Mouse (Mus musculus): ENCODE measurements at regions not wholly inside any gene's neighbourhood (a gene's known extent, or its start where the extent isn't known, plus 50 kb on each side); places are given as distances from the start of the nearest gene placed in this dataset.

- DNase-seq (ENCODE audit: low spot score in 2 of 2): no peak
Measured at GRCm38 (mm10) chr8:8054224-8054916, 606.7 kb downstream of the Efnb2 start.

DNA sequence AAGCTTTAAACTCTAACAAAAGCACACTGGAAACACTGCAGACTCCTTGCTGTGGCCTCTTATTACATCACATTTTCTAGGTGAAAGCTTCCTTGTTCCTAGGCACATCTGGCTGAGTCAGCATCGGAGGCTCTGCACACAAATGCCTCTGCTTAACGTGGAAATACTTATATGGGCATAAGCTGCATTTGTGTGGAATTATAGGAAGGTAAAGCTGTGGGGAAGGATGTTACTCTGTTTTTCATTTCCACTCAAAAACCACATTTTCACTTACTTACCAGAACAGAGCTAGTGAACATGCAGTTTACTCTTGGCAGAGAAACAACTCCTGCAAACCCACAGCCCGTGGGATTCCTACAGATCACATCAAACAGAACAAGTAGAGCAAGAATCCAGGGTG lies 609.9 kb downstream of the Efnb2 start:
- DNase-seq (ENCODE audit: low spot score in 2 of 2): no peak

DNA sequence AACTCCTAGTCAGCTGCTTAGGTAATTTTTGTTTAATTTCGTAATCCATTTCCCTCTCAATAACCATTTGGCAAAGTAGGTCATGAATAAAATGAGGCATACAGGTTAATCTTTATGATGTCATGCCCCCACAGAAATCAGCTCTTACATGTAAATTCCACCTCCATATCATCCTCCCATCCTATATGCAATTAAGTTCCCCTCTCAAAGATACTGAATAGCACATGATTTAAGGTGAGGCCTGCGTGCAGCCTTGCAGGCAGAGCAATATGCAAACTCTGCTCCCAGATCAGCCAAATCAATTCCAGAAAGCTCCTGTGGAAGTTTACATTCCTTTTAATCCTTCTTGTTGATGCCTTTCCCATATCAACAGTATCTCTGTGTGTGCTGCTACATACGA lies 610.3 kb downstream of the Efnb2 start:
- no peak for DNase-seq (ENCODE audit: low spot score in 2 of 2)

- DNase-seq (ENCODE audit: low spot score in 2 of 2): no peak
Measured at GRCm38 (mm10) chr8:8044926-8045325, 616.1 kb downstream of the Efnb2 start.

- DNase-seq (ENCODE audit: low spot score in 2 of 2): no peak
Measured at GRCm38 (mm10) chr8:8044296-8044695, 616.7 kb downstream of the Efnb2 start.

- no peak for DNase-seq (ENCODE audit: low spot score in 2 of 2)
Measured at GRCm38 (mm10) chr8:8037929-8038328, 623.1 kb downstream of the Efnb2 start.

DNA sequence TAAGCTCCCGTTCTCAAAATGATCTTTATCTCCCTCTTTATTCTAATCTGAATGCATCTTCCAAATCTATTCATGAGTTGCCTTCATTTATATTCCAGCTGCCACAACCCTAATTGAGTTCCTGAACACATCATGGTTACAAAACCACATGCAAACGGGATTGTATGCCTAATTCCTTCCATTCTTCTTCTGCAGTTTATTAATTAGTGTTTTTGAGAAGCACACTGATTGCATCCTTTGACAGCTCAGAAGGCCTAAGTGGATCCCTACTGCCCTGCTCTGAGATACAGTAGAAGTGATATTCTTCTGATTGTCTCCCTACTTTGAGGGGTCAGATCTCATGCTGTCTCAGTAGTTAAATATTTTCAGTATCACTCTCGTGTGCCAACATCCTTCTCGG lies 649.9 kb downstream of the Efnb2 start:
- no peak for DNase-seq (ENCODE audit: low spot score in 2 of 2)

- DNase-seq (ENCODE audit: low spot score in 2 of 2): no peak
Measured at GRCm38 (mm10) chr8:7994905-7995304, 666.1 kb downstream of the Efnb2 start.

- no peak for DNase-seq (ENCODE audit: low spot score in 2 of 2)
Measured at GRCm38 (mm10) chr8:7988820-7989219, 672.2 kb downstream of the Efnb2 start.

GRCm38 (mm10) chr8:7977020-7977419 lies 684.0 kb downstream of the Efnb2 start:
- no peak for DNase-seq (ENCODE audit: low spot score in 2 of 2)

DNA sequence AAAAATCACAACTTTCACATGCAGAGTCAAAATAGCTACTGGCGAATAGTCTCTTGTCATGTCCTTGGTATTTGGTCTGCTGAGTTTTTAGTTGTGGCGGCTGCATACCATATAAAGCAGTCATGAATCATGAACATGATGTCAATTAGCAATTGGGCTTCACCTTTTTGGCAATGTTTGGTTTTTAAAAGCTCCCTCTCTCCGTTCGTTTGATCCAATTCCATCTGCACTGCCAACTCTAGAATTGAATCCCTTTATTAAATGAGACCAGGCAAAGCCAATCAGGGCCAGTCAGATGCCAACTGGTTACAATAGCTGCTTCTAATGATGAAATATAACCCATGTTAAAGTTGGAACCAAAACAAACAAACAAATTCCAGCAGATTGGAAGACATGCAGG lies 687.3 kb downstream of the Efnb2 start:
- no peak for DNase-seq (ENCODE audit: low spot score in 2 of 2)

GRCm38 (mm10) chr8:7964276-7964675 lies 696.8 kb downstream of the Efnb2 start:
- no peak for DNase-seq (ENCODE audit: low spot score in 2 of 2)

DNA sequence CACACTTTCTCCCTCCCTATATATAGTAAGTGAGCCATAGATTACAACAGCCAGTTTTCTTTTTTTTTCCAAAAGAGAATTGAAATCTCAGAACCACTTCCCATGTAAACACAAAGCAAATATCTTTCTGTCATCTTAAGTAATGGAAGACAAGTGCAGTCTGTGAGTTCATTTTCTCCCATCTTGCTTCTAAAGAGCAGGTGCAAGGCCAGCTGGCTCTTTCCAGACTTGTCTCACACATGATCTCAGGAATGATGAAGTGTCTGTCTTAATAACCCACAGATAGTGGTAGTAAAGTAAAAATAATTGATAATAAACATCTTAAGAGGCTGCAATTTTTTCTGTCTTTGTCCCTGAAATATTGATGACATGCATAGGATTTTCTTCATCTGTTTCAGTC lies 704.3 kb downstream of the Efnb2 start:
- DNase-seq (ENCODE audit: low spot score in 2 of 2): no peak

DNA sequence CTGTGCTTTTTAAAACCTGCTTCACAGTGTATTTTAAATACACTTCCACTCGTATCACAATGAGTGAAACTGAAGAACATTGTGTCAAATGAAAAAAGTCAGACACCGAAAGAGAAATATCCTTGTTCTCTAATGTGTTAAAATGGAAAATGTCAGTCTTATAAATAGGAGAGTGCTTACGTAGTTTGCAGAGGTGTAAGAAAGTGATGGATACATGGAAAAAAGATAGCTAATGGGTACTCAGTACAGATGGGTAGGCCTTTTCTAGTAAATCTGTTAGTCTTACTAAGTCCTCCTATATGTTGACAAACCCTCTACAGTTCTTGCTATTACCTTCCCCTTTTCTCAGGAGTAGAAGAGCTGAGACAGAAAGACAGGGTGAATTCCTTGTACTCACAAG lies 706.2 kb downstream of the Efnb2 start:
- DNase-seq (ENCODE audit: low spot score in 2 of 2): no peak

DNA sequence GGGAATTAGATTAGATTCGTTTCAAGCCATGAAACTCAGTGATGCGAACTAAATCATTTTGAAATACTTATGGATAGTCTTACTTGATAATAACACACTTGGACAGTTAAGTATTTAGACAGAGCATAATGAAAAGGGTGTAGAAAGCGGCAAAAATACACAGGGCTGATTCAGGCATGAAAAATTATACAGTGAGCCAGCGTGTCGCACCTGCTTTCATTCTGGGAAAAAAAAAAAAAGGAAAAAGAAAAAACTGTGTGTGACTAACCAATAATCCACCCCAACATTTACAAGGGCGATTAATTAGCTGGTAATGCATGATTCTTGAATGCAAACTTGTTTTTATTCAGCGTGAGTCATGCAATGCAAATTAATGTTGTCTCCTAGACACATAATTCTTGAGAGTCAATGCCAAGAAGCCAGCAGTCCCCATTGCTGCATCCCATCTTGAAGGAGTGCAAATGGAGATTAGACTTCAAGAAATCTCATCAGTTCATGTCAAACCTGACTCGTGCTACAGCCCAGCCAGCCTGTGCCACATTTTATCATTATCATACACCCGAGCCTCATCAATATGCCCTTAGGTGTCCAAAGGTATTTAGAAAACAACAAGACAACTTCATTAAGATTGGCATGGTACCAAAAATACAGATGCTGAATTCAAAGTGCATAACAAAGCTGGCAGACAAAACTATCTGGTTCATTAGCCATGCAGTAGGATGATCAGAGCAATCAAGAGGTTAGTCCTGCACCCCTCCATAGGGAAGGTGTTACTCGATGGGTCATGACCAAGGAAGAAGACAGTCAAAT lies 714.9 kb downstream of the Efnb2 start:
- no peak for DNase-seq (ENCODE audit: low spot score in 2 of 2)

- DNase-seq (ENCODE audit: low spot score in 2 of 2): no peak
Measured at GRCm38 (mm10) chr8:7936596-7936995, 724.4 kb downstream of the Efnb2 start.

DNA sequence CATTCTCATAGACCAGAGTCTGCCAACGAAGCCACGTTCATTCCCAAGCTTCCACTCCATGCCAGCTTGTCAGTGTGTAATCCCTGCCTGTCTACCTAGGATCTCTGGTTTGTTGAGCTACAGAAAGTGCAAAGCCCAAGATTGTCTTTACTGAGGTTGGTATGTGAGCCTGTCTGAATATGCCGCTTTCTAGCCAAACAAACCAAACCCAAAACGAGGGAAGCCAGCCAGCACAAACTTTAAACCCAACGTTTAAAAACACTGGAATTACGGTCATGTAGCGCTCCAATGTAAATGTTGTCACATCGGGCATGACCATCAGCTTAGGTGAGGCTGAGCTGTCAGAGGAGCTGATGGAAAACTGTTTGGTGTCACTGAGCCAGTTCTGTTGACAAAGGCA lies 741.6 kb downstream of the Efnb2 start:
- DNase-seq (ENCODE audit: low spot score in 2 of 2): no peak

DNA sequence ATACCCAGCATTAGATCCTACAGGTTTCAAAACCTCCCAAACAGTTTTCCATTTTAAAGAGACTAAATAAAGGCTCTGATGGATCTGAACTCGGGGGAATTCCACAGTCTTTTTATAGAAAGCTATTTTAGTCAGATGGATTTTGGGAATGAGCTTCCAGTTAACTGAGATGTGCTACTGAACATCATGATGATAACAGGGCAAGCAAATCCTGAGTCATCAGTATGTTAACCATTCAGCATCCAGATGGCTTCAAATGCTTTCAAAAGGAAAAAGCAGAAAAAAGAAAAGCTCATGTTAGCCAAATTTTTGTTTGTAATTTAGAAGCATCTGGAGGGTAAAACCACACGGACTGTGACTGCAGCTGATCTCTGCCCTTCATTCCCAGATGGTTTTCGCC lies 766.7 kb downstream of the Efnb2 start:
- no peak for DNase-seq (ENCODE audit: low spot score in 2 of 2)

GRCm38 (mm10) chr8:7853169-7853568 lies 807.9 kb downstream of the Efnb2 start:
- DNase-seq (ENCODE audit: low spot score in 2 of 2): no peak

DNA sequence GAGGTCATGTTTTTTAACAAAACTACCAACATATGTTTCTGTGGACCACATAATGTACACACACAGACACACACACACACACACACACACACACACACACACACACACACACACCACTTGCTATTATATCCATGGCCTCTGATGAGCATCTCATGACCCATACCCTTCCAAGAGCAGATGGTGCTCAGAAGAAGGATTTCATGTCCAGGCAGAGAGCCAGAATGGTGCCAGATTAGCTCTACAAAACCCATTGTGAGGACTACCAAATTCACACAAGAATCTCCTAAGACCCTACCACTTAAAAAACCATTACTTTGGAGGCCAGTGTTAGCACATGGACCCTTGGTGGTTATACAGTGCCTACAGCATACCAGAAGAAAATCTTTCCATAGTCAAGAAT lies 810.5 kb downstream of the Efnb2 start:
- no peak for DNase-seq (ENCODE audit: low spot score in 2 of 2)

GRCm38 (mm10) chr8:7831948-7832347 lies 829.1 kb downstream of the Efnb2 start:
- DNase-seq (ENCODE audit: low spot score in 2 of 2): no peak

DNA sequence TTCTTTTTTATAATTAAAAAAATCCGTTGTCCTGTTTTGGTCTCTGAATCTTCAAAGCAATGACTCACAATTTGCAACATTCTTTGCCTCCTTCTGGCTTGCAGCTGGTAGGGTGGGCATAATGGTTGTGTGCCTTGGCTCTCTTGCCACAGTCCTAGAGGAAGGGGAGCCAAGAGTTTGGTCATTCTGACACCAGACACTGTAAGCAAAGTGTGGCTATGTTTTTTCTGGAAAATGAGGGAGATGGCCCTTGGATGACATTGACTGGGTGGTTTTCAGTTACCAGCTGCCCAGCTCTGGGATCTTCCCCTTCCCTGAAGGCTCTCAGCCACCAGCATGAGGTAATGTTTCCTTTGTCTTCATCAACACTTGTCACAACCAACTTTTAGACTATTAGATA lies 833.2 kb downstream of the Efnb2 start:
- no peak for DNase-seq (ENCODE audit: low spot score in 2 of 2)

GRCm38 (mm10) chr8:7808395-7808794 lies 852.6 kb downstream of the Efnb2 start:
- no peak for DNase-seq (ENCODE audit: low spot score in 2 of 2)

Data from frontal cortex, postnatal 25 days (tissue).